Mouse (Mus musculus): Measurements from ENCODE around the gene Atxn2l. TPM values are rescaled to one million over a fixed set of nuclear protein-coding genes. Genes with fewer than 3 reads are reported as not detected.

The Atxn2l gene
- polyA plus RNA-seq, 1 experiment from 2014 or later: 56.8 TPM

- H3K9ac ChIP-seq: no peak overlapping the region
- H3K27ac ChIP-seq: no peak overlapping the region
- H3K4me3 ChIP-seq: no peak overlapping the region
- 81% methylated on average over 3 of the region's 3 CpGs for WGBS
- no peaks in the 10 kb centered on the region for H3K36me3 ChIP-seq
- H3K4me1 ChIP-seq: 0 out of 2 replicates have a peak, but pooled peaks cover 3% of the 10 kb centered on the region
- H3K27me3 ChIP-seq: no peaks in the 10 kb centered on the region
- ATAC-seq (ENCODE audit: insufficient number of reproducible peaks, insufficient read depth, low FRiP score, low TSS enrichment, low read depth): no peak
- H3K9me3 ChIP-seq: no peaks in the 10 kb centered on the region
- H3K4me2 ChIP-seq: no peak overlapping the region
Measured at GRCm38 (mm10) chr7:126511287-126511686, 8.1 kb upstream of the Atxn2l start.

- no peak for ATAC-seq (ENCODE audit: insufficient number of reproducible peaks, insufficient read depth, low FRiP score, low TSS enrichment, low read depth)
- WGBS: 84% methylated on average over 8 of the region's 8 CpGs
Measured at GRCm38 (mm10) chr7:126507126-126507778, 4.0 kb upstream of the Atxn2l start.

DNA sequence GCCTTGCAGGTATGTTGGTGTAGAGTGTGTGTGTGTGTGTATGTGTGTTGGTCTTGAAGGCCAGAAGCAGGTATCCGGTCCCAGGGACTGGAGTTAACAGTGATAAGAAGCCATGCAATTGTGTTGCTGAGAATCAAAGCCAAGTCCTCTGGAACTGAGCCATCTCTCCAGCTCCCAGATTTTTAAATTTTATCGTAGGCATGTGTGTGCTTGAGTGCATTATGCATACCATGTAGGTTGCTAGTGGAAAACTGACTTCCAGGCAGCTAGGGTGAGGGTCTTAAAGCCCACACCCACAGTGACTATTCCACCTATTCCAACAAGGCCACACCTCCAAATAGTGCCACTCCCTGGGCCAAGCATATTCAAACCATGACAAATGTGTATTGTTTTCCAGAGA, 1.7 kb upstream of the Atxn2l start:
- ATAC-seq (ENCODE audit: insufficient number of reproducible peaks, insufficient read depth, low FRiP score, low TSS enrichment, low read depth): no peak
- Histone ChIP-seq H3K27me3 (no peaks in the 10 kb centered on the region), H3K4me3 (no peak overlapping the region), H3K9ac (no peak overlapping the region), H3K4me1 (peaks cover 15% of the 10 kb centered on the region; the same call in 1 of the 2 replicates), H3K4me2 (no peak overlapping the region), H3K27ac (no peak overlapping the region), H3K36me3 (peaks cover 13% of the 10 kb centered on the region), H3K9me3 (no peaks in the 10 kb centered on the region)
- WGBS: 82% methylated on average over 2 of the region's 2 CpGs

More at GRCm38 (mm10) chr7:126507126-126507778, 4.0 kb upstream of the Atxn2l start:
- H3K27ac ChIP-seq: no peak overlapping the region
- H3K4me2 ChIP-seq: no peak overlapping the region
- H3K27me3 ChIP-seq: no peaks in the 10 kb centered on the region
- H3K4me1 ChIP-seq: 0 out of 2 replicates have a peak, but pooled peaks cover 7% of the 10 kb centered on the region
- no peaks in the 10 kb centered on the region for H3K36me3 ChIP-seq
- no peak overlapping the region for H3K4me3 ChIP-seq
- H3K9ac ChIP-seq: peak overlapping the region; percentile 36; the same call in 1 of the 2 replicates
- H3K9me3 ChIP-seq: no peaks in the 10 kb centered on the region

GRCm38 (mm10) chr7:126502751-126503150, 486 bp downstream of the Atxn2l start:
- peaks cover 34% of the 10 kb centered on the region for H3K36me3 ChIP-seq
- H3K27ac ChIP-seq: peak overlapping the region; percentile 100
- H3K4me2 ChIP-seq: peak overlapping the region; percentile 81
- ATAC-seq (ENCODE audit: insufficient number of reproducible peaks, insufficient read depth, low FRiP score, low TSS enrichment, low read depth): no peak; the same call in 1 of the 2 replicates
- peak overlapping the region; percentile 100 for H3K4me3 ChIP-seq
- no peaks in the 10 kb centered on the region for H3K27me3 ChIP-seq
- H3K9me3 ChIP-seq: no peaks in the 10 kb centered on the region
- peak overlapping the region; percentile 100 for H3K9ac ChIP-seq
- H3K4me1 ChIP-seq: peaks cover 15% of the 10 kb centered on the region; the same call in 1 of the 2 replicates
- under 1% methylated on average over 40 of the region's 40 CpGs for WGBS

DNA sequence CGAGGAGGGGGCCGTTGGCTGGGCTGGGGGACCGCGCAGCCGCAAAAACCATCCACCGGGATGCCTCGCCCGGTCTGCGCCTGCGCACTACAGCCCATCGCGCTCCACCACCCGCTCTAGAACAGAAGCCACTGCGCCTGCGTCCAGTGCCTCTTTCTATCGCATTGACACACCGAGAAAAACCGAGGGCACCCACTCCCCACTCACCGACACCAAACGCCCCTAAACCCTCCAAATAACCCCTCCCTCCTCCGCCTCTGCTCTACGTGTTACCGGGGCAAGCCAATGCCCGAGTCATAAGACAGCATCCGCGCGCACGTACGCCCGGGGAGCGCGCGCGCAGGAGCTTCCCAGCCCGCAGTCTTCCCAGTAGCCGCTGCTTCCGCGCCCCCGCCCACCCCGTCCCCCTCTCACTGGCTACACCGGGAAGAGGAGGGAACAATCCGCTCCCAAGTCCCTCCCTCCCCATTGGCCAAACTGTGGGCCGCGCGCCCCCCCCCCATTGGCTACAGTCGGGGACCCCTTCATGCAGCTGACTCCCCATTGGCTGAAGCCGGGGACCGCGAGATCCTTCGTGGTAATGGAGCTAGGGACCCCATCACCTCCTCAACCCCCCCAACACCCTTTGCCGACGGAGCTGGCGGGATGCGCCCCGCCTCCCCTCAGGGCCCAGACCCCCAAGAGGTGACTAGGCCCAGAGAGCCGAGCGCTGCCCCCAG, 1.1 kb downstream of the Atxn2l start:
- Histone ChIP-seq H3K27ac (peak overlapping the region; percentile 100), H3K9me3 (no peaks in the 10 kb centered on the region), H3K27me3 (no peaks in the 10 kb centered on the region), H3K9ac (peak overlapping the region; percentile 100), H3K4me3 (peak overlapping the region; percentile 100), H3K4me2 (peak overlapping the region; percentile 81), H3K4me1 (peaks cover 15% of the 10 kb centered on the region; the same call in 1 of the 2 replicates), H3K36me3 (peaks cover 40% of the 10 kb centered on the region)
- peak; percentile 90 for ATAC-seq (ENCODE audit: insufficient number of reproducible peaks, insufficient read depth, low FRiP score, low TSS enrichment, low read depth)
- WGBS: under 1% methylated on average over 55 of the region's 57 CpGs

GRCm38 (mm10) chr7:126501684-126502022, 1.6 kb downstream of the Atxn2l start:
- Histone ChIP-seq H3K27ac (peak overlapping the region; percentile 100), H3K4me2 (peak overlapping the region; percentile 81), H3K9me3 (no peaks in the 10 kb centered on the region), H3K4me3 (peak overlapping the region; percentile 100), H3K27me3 (no peaks in the 10 kb centered on the region), H3K36me3 (peaks cover 45% of the 10 kb centered on the region), H3K9ac (peak overlapping the region; percentile 100), H3K4me1 (peaks cover 14% of the 10 kb centered on the region; the same call in 1 of the 2 replicates)
- no peak for ATAC-seq (ENCODE audit: insufficient number of reproducible peaks, insufficient read depth, low FRiP score, low TSS enrichment, low read depth)
- WGBS: 4% methylated on average over 9 of the region's 9 CpGs

DNA sequence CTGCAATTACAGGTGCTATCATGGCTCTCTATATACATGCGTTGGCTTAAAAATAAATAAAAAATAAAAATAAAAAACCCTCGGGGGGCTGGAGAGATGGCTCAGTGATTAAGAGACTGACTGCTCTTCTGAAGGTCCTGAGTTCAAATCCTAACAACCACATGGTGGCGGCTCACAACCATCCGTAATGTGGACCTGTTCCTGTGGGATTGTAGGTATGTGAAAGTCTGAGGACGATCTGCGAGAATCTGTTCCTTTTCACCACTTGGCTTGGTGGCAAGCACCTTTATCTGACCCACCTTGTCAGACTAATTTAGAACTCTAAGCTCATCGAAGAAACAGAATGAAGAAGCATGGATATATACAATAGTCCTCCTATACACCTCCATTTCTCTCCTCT, 3.8 kb downstream of the Atxn2l start:
- H3K4me1 ChIP-seq: peaks cover 13% of the 10 kb centered on the region; the same call in 1 of the 2 replicates
- peaks cover 68% of the 10 kb centered on the region for H3K36me3 ChIP-seq
- H3K4me2 ChIP-seq: no peak overlapping the region
- H3K27me3 ChIP-seq: no peaks in the 10 kb centered on the region
- no peaks in the 10 kb centered on the region for H3K9me3 ChIP-seq
- no peak for ATAC-seq (ENCODE audit: insufficient number of reproducible peaks, insufficient read depth, low FRiP score, low TSS enrichment, low read depth)
- no peak overlapping the region for H3K4me3 ChIP-seq
- no peak overlapping the region for H3K27ac ChIP-seq
- WGBS: 94% methylated on average over 7 of the region's 7 CpGs
- no peak overlapping the region for H3K9ac ChIP-seq

GRCm38 (mm10) chr7:126497966-126498365, 5.3 kb downstream of the Atxn2l start:
- Histone ChIP-seq H3K9ac (no peak overlapping the region), H3K4me3 (no peak overlapping the region), H3K27ac (no peak overlapping the region), H3K9me3 (no peaks in the 10 kb centered on the region), H3K36me3 (peaks cover 82% of the 10 kb centered on the region), H3K4me2 (no peak overlapping the region), H3K27me3 (no peaks in the 10 kb centered on the region), H3K4me1 (peaks cover 8% of the 10 kb centered on the region; the same call in 1 of the 2 replicates)
- no peak for ATAC-seq (ENCODE audit: insufficient number of reproducible peaks, insufficient read depth, low FRiP score, low TSS enrichment, low read depth)
- 92% methylated on average over 12 of the region's 12 CpGs for WGBS

GRCm38 (mm10) chr7:126496475-126496874, 6.8 kb downstream of the Atxn2l start:
- peaks cover 95% of the 10 kb centered on the region for H3K36me3 ChIP-seq
- peaks cover 8% of the 10 kb centered on the region; the same call in 1 of the 2 replicates for H3K4me1 ChIP-seq
- no peak overlapping the region for H3K27ac ChIP-seq
- H3K27me3 ChIP-seq: no peaks in the 10 kb centered on the region
- no peak overlapping the region for H3K4me3 ChIP-seq
- H3K9ac ChIP-seq: no peak overlapping the region
- H3K9me3 ChIP-seq: no peaks in the 10 kb centered on the region
- 86% methylated on average over 5 of the region's 5 CpGs for WGBS
- H3K4me2 ChIP-seq: no peak overlapping the region
- no peak for ATAC-seq (ENCODE audit: insufficient number of reproducible peaks, insufficient read depth, low FRiP score, low TSS enrichment, low read depth)

DNA sequence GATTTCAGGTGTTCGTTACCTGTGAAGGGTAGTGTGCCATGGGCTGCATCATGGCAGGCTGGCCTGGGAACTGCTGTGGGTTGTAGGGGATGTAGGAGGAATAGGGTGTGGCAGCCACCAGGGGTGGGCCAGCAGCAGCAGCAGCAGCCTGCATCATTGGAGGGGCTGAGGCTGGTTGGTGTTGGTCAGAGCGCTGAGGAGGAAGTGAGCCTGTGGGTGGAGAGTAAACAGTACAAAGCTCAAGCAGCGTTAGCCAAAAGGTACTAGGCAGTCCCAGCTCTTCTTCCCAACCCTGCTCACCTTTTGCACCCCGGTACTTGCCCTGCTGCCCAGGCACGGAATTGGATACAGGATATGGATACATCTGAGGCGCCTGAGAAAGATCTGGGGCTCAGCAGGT, 9.1 kb downstream of the Atxn2l start:
- Histone ChIP-seq H3K27ac (no peak overlapping the region), H3K36me3 (peaks cover 96% of the 10 kb centered on the region), H3K4me1 (no peaks in the 10 kb centered on the region), H3K9me3 (no peaks in the 10 kb centered on the region), H3K9ac (no peak overlapping the region), H3K27me3 (no peaks in the 10 kb centered on the region), H3K4me2 (no peak overlapping the region), H3K4me3 (no peak overlapping the region)
- 89% methylated on average over 6 of the region's 6 CpGs for WGBS
- ATAC-seq (ENCODE audit: insufficient number of reproducible peaks, insufficient read depth, low FRiP score, low TSS enrichment, low read depth): no peak

DNA sequence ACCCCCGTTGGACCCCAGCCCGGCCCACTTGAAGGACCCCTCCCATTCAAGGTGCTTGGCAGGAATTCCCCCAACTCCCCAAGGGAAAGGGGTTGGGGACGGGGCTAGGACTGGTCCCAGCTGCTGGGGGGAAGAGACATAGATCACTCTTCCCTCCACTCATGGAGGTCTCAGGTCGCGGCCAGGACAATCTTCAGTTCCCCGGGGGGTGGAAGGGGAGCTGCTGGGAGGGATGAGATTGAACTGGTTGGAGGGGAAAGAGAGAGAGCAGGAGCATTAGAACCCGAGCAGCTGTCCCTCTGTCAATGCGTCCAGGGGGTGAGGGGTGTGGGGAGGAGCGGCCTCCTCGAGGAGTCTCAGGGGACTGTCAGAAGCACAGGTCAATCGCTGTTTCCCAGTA, 11.3 kb downstream of the Atxn2l start:
- 57% methylated on average over 11 of the region's 11 CpGs for WGBS
- H3K27ac ChIP-seq: no peak overlapping the region
- peak overlapping the region; percentile 21; the same call in 1 of the 2 replicates for H3K9ac ChIP-seq
- no peak overlapping the region for H3K4me2 ChIP-seq
- no peaks in the 10 kb centered on the region for H3K9me3 ChIP-seq
- ATAC-seq (ENCODE audit: insufficient number of reproducible peaks, insufficient read depth, low FRiP score, low TSS enrichment, low read depth): no peak
- no peak overlapping the region for H3K4me3 ChIP-seq
- peaks cover 9% of the 10 kb centered on the region for H3K4me1 ChIP-seq
- H3K27me3 ChIP-seq: no peaks in the 10 kb centered on the region
- peaks cover 81% of the 10 kb centered on the region for H3K36me3 ChIP-seq

DNA sequence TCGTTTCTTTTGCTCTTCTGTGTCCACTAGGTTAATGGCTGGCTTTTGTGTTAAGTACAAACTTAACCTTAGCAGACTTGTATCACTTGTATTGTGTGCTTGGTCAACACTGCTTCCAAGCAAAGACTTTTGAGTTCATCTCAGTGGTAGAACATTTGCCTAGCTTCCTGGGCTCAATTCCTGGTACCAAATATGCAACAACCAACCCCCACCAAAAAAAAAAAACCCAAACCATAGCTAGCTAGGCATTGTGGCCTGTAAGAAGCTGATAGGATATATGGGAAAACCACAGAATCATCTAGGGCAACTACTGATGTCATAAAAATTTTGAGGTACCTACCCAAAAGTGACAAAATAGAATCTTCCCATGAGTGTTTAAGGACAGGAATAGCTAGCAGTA, 12.2 kb downstream of the Atxn2l start:
- Histone ChIP-seq H3K9me3 (no peaks in the 10 kb centered on the region), H3K27me3 (no peaks in the 10 kb centered on the region), H3K36me3 (peaks cover 71% of the 10 kb centered on the region), H3K4me2 (no peak overlapping the region), H3K27ac (no peak overlapping the region), H3K4me3 (no peak overlapping the region), H3K4me1 (peaks cover 9% of the 10 kb centered on the region), H3K9ac (no peak overlapping the region)
- 78% methylated on average over 1 of the region's 1 CpGs for WGBS
- no peak for ATAC-seq (ENCODE audit: insufficient number of reproducible peaks, insufficient read depth, low FRiP score, low TSS enrichment, low read depth)

All from embryonic facial prominence, embryonic 13.5 days (tissue).